Mouse (Mus musculus) midbrain, embryonic 15.5 days (tissue): Measurements from ENCODE around the gene Tsfm. TPM values are rescaled to one million over a fixed set of nuclear protein-coding genes. Genes with fewer than 3 reads are reported as not detected.
A peak's percentile ranks its signal among the peaks of the same experiment; 100 is the strongest.

ENCODE experiments used
- ATAC-seq: fragments of 200-750 bp; cut with Nextera tagmentation; replicated peaks from 2 replicates; pipeline ENCODE4 v1.8.0; 2017; ENCODE audit warnings: moderate TSS enrichment
- H3K27ac ChIP-seq: fragments of 300-500 bp; sonication (generic); 2 replicates; pipeline ENCODE4 v1.5.1; 2015; ENCODE audit warnings: mild to moderate bottlenecking, inconsistent platforms
- H3K27me3 ChIP-seq: fragments of 300-500 bp; sonication (generic); replicated peaks from 2 replicates; pipeline ENCODE4 v1.6.1; 2015; ENCODE audit warnings: inconsistent platforms
- H3K36me3 ChIP-seq: fragments of 300-500 bp; sonication (generic); replicated peaks from 2 replicates; pipeline ENCODE4 v1.6.1; 2015; ENCODE audit warnings: inconsistent platforms
- H3K4me1 ChIP-seq: fragments of 300-500 bp; sonication (generic); 2 replicates; pipeline ENCODE4 v1.6.1; 2015; ENCODE audit warnings: inconsistent platforms
- H3K4me2 ChIP-seq: fragments of 300-500 bp; sonication (generic); 2 replicates; pipeline ENCODE4 v1.6.1; 2015; ENCODE audit warnings: inconsistent platforms, mild to moderate bottlenecking, moderate library complexity
- H3K4me3 ChIP-seq: fragments of 300-500 bp; sonication (generic); 2 replicates; pipeline ENCODE4 v1.5.1; 2015; ENCODE audit warnings: mild to moderate bottlenecking, inconsistent platforms
- H3K9ac ChIP-seq: fragments of 300-500 bp; sonication (generic); 2 replicates; pipeline ENCODE4 v1.6.1; 2015; ENCODE audit warnings: mild to moderate bottlenecking, inconsistent platforms
- H3K9me3 ChIP-seq: fragments of 300-500 bp; sonication (generic); 2 replicates; pipeline ENCODE4 v1.6.1; 2016; ENCODE audit warnings: inconsistent platforms
- WGBS: fragments of 180-500 bp; shearing (Covaris S2); methylation state at CpG from one replicate; pipeline ENCODE4 v1.1.7; 2015; ENCODE audit warnings: mixed read lengths; 5-methylcytosine and 5-hydroxymethylcytosine counted together
- polyA plus RNA-seq: library from polyadenylated mRNA; unstranded; fragments of >200 nt; fragmentation: Nextera tagmentation; extraction: Ambion mirVana; gene quantifications from 2 replicates; pipeline ENCODE4 v1.2.1, GENCODE M21; 2015

Tsfm gene
- polyA plus RNA-seq, 1 experiment from 2014 or later: 57.3 TPM

GRCm38 (mm10) chr10:126988513-126989165, 42.0 kb downstream of the Tsfm start:
- H3K4me2 ChIP-seq: no peak overlapping the region
- H3K4me3 ChIP-seq: no peak overlapping the region
- no peak overlapping the region for H3K9ac ChIP-seq
- 77% methylated on average over 5 of the region's 5 CpGs for WGBS
- no peak for ATAC-seq
- H3K27me3 ChIP-seq: no peaks in the 10 kb centered on the region
- H3K9me3 ChIP-seq: no peaks in the 10 kb centered on the region
- H3K36me3 ChIP-seq: peaks cover 13% of the 10 kb centered on the region; the same call in 1 of the 2 replicates
- H3K4me1 ChIP-seq: peaks cover 57% of the 10 kb centered on the region
- no peak overlapping the region for H3K27ac ChIP-seq

GRCm38 (mm10) chr10:126987183-126988118, 43.2 kb downstream of the Tsfm start:
- H3K4me2 ChIP-seq: no peak overlapping the region
- 55% methylated on average over 8 of the region's 8 CpGs for WGBS
- peak overlapping the region; percentile 53; the same call in 1 of the 2 replicates for H3K27ac ChIP-seq
- H3K27me3 ChIP-seq: no peaks in the 10 kb centered on the region
- no peak overlapping the region for H3K9ac ChIP-seq
- peaks cover 69% of the 10 kb centered on the region for H3K4me1 ChIP-seq
- no peaks in the 10 kb centered on the region for H3K9me3 ChIP-seq
- no peak for ATAC-seq
- H3K36me3 ChIP-seq: peaks cover 4% of the 10 kb centered on the region; the same call in 1 of the 2 replicates
- no peak overlapping the region for H3K4me3 ChIP-seq

GRCm38 (mm10) chr10:126986541-126986961, 44.1 kb downstream of the Tsfm start:
- no peak overlapping the region for H3K4me2 ChIP-seq

GRCm38 (mm10) chr10:126985579-126985978, 45.1 kb downstream of the Tsfm start:
- Histone ChIP-seq H3K4me1 (peaks cover 86% of the 10 kb centered on the region), H3K27ac (no peak overlapping the region), H3K9ac (no peak overlapping the region), H3K4me3 (no peak overlapping the region), H3K4me2 (no peak overlapping the region), H3K27me3 (no peaks in the 10 kb centered on the region), H3K36me3 (no peaks in the 10 kb centered on the region), H3K9me3 (no peaks in the 10 kb centered on the region)
- ATAC-seq: no peak
- WGBS: 95% methylated on average over 9 of the region's 9 CpGs

More at GRCm38 (mm10) chr10:126986541-126986961, 44.1 kb downstream of the Tsfm start:
- 49% methylated on average over 4 of the region's 4 CpGs for WGBS
- peak; percentile 49; the same call in 1 of the 2 replicates for ATAC-seq
- H3K9me3 ChIP-seq: no peaks in the 10 kb centered on the region
- no peak overlapping the region for H3K4me3 ChIP-seq
- H3K9ac ChIP-seq: 0 out of 2 replicates have a peak overlapping the region, but pooled peaks have one; percentile 0
- H3K36me3 ChIP-seq: no peaks in the 10 kb centered on the region
- H3K27me3 ChIP-seq: no peaks in the 10 kb centered on the region
- peaks cover 78% of the 10 kb centered on the region for H3K4me1 ChIP-seq
- H3K27ac ChIP-seq: peak overlapping the region; percentile 53

- no peak for ATAC-seq
Observed at GRCm38 (mm10) chr10:126985127-126985526, 45.5 kb downstream of the Tsfm start.

GRCm38 (mm10) chr10:126984189-126985004, 46.2 kb downstream of the Tsfm start:
- ATAC-seq: no peak
- Histone ChIP-seq H3K36me3 (no peaks in the 10 kb centered on the region), H3K4me3 (no peak overlapping the region), H3K9me3 (no peaks in the 10 kb centered on the region), H3K9ac (no peak overlapping the region), H3K4me2 (peak overlapping the region; percentile 8; the same call in 1 of the 2 replicates), H3K27me3 (no peaks in the 10 kb centered on the region), H3K4me1 (peaks cover 85% of the 10 kb centered on the region), H3K27ac (peak overlapping the region; percentile 31; the same call in 1 of the 2 replicates)
- WGBS: 21% methylated on average over 5 of the region's 5 CpGs

More at GRCm38 (mm10) chr10:126985127-126985526, 45.5 kb downstream of the Tsfm start:
- peaks cover 86% of the 10 kb centered on the region for H3K4me1 ChIP-seq
- H3K27me3 ChIP-seq: no peaks in the 10 kb centered on the region
- no peaks in the 10 kb centered on the region for H3K9me3 ChIP-seq
- no peaks in the 10 kb centered on the region for H3K36me3 ChIP-seq
- H3K4me2 ChIP-seq: no peak overlapping the region
- H3K9ac ChIP-seq: no peak overlapping the region
- no peak overlapping the region for H3K4me3 ChIP-seq
- H3K27ac ChIP-seq: peak overlapping the region; percentile 17; the same call in 1 of the 2 replicates
- WGBS: 74% methylated on average over 4 of the region's 4 CpGs

- WGBS: 56% methylated on average over 14 of the region's 14 CpGs
- Histone ChIP-seq H3K4me3 (no peak overlapping the region), H3K36me3 (no peaks in the 10 kb centered on the region), H3K4me2 (peak overlapping the region; percentile 86), H3K27me3 (no peaks in the 10 kb centered on the region), H3K9ac (0 out of 2 replicates have a peak overlapping the region, but pooled peaks have one; percentile 6), H3K9me3 (no peaks in the 10 kb centered on the region), H3K4me1 (peaks cover 79% of the 10 kb centered on the region), H3K27ac (no peak overlapping the region)
- no peak for ATAC-seq
Observed at GRCm38 (mm10) chr10:126983193-126983725, 47.4 kb downstream of the Tsfm start.

- Histone ChIP-seq H3K4me3 (peak overlapping the region; percentile 95), H3K27me3 (no peaks in the 10 kb centered on the region), H3K4me1 (peaks cover 71% of the 10 kb centered on the region), H3K27ac (no peak overlapping the region), H3K4me2 (peak overlapping the region; percentile 86), H3K36me3 (no peaks in the 10 kb centered on the region), H3K9ac (no peak overlapping the region), H3K9me3 (no peaks in the 10 kb centered on the region)
- no peak for ATAC-seq
- WGBS: 75% methylated on average over 3 of the region's 3 CpGs
Observed at GRCm38 (mm10) chr10:126981746-126982145, 48.9 kb downstream of the Tsfm start.

- H3K9ac ChIP-seq: peak overlapping the region; percentile 70; the same call in 1 of the 2 replicates
- peak overlapping the region; percentile 98 for H3K27ac ChIP-seq
- ATAC-seq: no peak
- WGBS: 3% methylated on average over 11 of the region's 11 CpGs
- H3K36me3 ChIP-seq: no peaks in the 10 kb centered on the region
- H3K27me3 ChIP-seq: no peaks in the 10 kb centered on the region
- H3K9me3 ChIP-seq: no peaks in the 10 kb centered on the region
- peak overlapping the region; percentile 95 for H3K4me3 ChIP-seq
- H3K4me1 ChIP-seq: peaks cover 64% of the 10 kb centered on the region
- H3K4me2 ChIP-seq: peak overlapping the region; percentile 86
Observed at GRCm38 (mm10) chr10:126980933-126981530, 49.6 kb downstream of the Tsfm start.

GRCm38 (mm10) chr10:126980221-126980932, 50.3 kb downstream of the Tsfm start:
- Histone ChIP-seq H3K27me3 (0 out of 2 replicates have a peak, but pooled peaks cover under 1% of the 10 kb centered on the region), H3K4me1 (peaks cover 59% of the 10 kb centered on the region)
- 1% methylated on average over 16 of the region's 16 CpGs for WGBS

More at GRCm38 (mm10) chr10:126980221-126980932, 50.3 kb downstream of the Tsfm start:
- Histone ChIP-seq H3K4me2 (peak overlapping the region; percentile 86), H3K9ac (peak overlapping the region; percentile 70), H3K4me3 (peak overlapping the region; percentile 95), H3K9me3 (no peaks in the 10 kb centered on the region), H3K27ac (peak overlapping the region; percentile 98), H3K36me3 (no peaks in the 10 kb centered on the region)
- ATAC-seq: peak; percentile 8
